Mouse (Mus musculus) frontal cortex, adult (tissue): ENCODE results near the gene Foxn3.

ENCODE experiments used
- ATAC-seq: cut with Nextera tagmentation; 2 replicates; pipeline ENCODE4 v1.9.2; 2017; ENCODE audit warnings: mild to moderate bottlenecking, moderate library complexity, mixed read lengths; ENCODE audit not compliant: low TSS enrichment

Gene Foxn3

DNA sequence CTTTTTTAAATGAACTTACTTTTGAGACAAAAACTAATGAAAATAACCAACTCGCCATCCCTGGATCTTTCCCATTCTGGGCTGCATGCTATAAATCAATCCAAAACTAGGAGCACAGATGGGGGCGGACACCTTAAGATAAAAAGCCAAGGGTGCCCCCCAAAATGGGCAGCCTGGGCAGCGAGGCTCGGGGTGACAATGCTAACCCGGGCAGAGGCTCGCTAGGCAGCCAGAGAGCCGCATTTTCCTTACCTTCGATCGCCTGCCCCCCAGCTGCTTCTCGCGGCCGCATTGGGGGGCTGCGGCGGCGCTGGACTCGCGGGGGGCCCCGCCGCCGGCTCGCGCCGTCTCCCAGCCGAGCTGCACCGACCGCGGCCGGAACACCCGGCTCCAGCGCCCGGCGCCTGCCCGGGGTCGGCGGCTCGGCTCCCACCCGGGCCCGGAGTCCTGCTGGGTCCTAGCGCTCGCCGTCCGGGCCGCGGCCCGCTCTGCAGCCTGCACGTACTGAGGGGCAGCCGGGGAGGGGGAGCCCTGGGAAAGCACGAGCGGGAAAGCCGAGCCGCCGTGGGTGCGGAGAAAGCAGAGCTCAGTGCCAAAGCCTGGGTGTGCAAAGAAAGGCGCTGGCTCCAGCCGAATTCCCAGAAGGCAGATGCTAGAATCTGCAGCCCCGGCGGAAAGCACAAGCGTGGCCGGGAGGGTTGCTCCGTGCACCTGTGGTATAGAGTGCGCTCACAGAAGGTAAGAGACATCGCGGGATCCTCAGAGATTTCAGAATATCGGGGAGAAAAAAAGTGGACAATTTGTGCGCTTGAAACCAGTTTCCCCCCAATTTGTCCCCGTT lies at the start of gene Foxn3:
Gene Foxn3 (minus strand): TSS at position 364 of the 841 bp plus-strand sequence.
- peak; percentile 85 for ATAC-seq

DNA sequence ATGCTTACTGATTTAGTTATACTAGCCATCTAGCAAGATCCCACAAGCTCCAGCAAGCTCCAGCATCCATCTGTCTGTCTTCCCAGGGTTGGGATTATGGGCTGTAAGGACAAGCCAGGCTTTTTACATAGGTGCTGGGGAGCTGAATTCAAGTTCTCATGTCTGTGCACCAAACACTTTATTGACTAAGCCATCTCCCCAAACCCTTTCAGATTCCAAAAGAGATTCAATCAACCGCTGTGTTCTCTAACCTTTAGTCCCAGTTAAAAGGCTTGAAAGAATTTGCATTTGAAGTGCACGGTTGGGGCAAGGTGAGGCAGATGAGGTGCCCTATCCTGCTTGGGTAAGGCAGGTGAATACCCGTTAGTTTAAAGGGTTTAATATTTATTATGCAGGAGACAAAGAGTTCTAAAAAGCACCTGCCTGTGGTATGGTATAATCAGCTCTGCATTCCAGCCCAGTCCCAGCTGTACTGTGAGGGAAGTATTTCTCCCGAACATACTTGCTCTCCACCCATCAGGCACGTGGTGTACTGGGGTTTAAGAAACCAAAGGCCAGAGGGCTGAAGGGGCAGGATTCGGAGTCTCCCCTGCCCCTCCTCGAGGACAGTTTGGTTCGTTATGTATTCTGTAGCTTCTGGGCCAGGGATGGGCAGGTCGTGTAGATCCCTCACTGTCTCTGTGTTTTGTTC lies 48.9 kb upstream of the Foxn3 start:
- no peak for ATAC-seq

DNA sequence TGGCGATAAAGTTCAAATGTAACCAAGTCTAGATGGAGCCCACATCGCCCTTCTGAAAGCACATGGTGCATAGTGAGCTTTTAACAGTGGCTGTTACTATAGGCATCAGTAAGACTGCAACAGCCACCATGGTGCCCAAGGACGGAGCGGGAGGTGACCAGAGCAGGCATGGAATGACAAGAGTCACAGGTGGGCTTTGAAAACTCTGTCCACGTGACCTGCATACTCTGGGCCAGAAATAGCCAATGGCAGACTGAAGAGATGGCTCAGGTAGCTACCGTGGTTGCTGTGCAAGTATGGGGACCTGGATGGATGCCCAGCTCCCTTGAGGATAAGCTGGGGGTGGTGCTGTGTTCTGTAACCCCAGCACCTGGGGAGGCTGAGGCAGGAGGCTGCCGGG lies 47.5 kb upstream of the Foxn3 start:
- ATAC-seq, result no peak

DNA sequence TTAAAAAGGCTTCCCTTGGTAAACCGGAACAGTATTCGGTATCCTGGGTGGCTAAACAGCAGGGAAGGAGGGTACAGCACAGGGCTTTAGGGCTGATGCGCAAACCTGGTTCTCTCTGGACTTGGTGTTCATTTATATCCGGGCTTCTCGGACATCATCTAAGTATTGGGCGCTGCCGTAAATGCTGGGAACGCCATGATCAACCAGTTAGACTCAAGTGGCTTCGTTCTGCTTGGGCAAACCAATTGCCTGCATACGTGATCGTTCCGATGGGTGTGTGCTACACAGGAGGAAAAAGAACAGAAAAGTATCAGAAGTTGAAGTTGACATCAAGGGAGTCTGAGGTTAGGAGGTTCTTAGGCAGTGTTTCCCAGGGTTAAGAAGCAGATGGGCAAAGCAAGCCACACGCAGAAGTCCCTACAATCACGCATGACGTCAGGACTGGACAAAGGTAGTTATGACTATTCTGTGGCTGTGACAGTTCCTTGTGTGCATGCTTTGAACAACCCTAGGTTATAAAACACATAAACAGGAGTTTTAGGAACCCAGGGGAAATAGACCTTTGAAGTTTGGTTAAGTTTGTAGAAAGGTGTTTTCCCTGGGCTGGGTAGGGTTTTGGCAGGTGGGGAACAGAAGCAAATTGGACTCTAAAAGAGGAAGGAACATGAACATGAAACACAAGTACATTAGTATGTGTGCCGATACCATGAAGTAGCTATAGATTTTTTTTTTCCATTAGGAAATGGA lies 46.9 kb upstream of the Foxn3 start:
- no peak for ATAC-seq

DNA sequence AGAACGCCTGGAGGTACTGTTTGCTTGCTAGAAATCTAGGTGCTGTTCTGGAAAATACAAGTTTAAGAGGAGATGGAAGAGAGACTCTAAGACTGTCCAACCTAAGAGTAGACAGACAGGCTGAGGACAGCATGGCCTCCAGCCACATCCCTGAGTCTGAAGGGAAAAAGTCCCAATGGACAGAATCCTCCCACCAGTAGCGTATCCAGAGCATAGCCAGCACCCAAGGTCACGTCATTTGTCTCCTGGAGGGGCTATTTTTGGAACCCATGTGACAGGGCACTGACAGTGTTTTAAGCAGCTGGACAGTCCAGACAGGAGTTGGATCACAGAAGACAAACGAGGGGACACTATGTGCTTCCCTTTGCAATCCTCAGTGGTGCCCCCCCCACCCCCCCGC lies 46.3 kb upstream of the Foxn3 start:
- ATAC-seq, result no peak

DNA sequence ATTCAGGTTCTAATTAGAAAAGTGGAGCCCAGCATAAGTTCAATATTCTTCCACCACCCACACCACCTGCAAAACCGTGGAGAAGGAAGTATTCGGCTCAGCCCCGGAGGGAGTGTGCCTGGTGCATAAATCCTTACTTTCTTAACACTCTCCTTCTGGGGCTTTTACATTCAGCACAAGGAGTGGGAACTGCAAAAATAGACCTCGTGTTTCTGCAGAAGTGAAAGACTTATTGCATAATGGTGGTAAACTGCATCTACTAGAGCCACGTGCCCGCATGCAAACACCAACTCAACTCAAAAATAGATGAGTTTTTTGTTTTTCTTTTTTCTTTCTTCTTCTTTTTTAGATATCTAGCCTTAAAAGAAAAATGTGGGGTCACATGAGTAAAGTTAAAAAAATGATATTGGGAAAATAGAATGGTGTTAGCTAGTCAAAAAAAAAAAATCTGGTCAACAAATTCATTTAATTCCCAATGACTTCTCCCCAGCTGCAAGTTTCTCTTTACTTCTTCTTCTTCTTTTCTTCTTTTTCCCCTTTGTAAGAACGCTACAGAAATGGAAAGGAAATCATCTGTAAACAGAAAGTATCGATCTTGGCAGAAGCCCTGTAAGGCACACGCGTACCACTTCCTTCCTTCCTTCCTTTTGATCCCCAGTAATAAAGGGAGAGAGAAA lies 45.0 kb upstream of the Foxn3 start:
- peak; percentile 88 for ATAC-seq

DNA sequence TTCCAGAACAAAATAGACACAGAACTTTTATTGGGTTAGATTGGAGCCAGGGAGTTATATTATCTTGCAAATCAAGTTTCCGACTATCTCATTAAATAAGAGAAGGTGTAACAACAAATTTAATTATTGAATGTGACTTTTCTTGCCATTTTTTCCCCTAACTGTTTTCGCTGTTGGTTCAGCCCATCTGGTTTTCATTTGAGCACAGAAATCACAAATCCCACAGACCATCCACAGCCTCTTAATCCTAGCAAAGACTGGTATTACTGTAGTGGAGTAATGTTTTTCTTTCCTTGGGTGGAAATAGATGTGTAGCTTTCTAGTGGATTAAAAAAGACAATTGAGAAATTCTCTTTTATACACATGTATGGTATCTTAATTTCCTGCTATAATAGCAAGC lies 40.0 kb upstream of the Foxn3 start:
- no peak for ATAC-seq

DNA sequence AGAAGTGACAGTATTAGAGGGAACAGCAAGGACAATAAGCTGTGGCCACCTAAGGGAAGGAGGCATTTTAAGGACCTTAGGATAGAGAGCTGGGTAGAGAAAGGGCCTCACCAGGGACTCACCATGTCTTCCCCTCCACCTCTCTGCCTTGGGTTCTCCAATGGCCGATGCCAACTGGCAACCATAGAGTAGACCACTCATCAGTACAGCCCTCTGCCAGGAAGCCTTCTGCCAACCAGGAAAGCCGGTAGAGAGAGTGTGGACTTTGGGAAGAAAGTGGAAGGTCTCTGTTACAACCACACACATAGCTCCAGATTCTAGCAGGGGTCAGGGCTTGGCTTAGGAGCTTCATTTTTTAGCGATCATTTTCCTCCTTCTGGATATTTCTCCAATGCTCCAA lies 38.5 kb upstream of the Foxn3 start:
- no peak for ATAC-seq

DNA sequence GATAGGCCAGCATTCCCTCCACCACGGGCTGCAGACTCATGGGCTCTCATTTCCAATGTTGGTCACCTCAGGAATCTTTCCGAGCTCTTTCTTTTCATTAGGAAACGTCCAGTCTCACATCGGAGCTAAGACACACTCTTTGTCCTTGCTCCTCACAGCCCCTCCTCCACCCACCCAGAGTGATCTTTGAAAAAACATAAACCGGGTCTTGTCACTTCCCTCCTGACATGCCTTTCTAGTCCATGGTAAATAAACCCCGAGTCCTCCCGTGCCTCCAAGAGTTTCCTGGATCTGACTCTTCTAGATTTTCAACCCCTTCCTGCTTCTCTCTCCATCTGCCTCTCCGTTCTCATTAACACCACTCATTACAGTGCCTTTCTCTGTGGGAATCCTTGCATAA lies 38.0 kb upstream of the Foxn3 start:
- no peak for ATAC-seq

DNA sequence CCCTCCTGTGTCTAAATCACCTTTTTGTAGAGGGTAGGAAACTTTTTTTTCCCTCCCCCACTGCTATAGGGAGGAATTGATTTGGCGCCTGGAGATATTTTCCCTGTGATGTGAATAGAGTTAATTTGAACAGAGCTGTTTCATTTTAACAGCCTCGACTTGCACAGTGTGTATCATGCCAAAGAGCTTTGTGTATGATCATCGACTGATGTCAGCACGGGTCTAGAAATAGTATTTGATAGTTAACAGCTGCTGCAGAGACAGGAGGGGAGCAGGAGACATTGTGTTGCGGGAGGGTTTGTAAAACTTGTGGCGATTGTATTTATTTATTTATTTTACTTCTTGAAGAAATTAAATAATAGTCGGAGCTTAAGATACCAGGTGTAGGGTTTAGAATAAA lies 36.2 kb upstream of the Foxn3 start:
- ATAC-seq, result no peak

DNA sequence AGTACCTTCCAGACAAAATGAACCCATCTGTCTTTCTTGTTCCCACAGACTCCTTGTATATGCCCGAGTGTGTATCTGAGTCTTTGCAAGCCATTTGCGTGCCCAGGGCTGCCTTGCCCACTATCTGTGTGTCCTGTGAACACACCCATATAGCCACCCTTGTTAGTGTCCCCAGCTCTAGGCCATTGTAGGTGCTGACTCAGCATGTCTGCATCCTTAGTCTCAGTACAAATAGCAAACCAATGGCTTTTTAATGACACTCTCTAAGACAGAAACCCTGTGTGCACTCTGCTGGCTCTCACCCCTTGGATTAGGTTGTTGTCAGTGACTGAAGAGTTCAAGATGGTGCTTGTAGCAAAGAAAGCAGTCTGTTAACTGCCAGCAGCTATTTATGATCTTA lies 33.0 kb upstream of the Foxn3 start:
- ATAC-seq, result no peak

DNA sequence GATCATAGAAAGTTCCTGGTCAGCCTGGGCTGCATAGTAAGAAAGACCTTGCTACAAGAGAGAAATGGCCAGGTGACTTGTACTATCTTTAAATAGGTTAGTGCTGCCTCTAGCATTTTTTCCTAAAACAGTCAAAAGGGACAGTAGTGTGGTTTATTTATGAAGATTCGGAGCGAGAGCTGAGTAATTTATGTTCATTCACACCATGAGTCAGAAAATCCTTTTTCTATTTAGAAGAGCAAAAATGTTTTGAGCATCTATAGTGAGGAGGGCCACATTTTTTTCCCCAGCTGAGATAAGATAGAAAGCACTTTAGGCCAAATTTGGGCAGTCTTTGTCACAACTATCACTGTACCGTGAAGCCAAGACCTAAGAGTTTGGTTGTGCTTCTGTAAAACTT lies 24.0 kb upstream of the Foxn3 start:
- no peak for ATAC-seq

DNA sequence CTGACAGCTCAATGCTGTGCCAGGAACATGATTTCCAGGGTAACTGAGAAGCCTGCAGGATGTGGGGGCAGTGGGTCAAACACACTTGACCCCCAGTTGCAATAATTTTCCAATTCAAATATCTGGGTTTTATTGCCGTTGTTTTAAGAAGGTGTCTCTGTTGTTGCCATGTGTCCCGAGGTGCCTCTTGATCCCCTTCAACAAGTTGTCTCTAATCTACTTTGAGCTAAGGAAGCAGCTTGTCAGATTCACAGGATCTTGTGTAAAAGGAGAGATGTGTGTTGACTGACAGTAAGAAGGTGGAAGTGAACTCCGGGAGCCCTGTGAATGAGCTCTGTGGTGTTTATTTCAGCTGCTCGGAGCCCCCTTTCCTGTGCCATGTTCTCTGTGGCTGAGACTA lies 16.6 kb upstream of the Foxn3 start:
- ATAC-seq, result no peak

DNA sequence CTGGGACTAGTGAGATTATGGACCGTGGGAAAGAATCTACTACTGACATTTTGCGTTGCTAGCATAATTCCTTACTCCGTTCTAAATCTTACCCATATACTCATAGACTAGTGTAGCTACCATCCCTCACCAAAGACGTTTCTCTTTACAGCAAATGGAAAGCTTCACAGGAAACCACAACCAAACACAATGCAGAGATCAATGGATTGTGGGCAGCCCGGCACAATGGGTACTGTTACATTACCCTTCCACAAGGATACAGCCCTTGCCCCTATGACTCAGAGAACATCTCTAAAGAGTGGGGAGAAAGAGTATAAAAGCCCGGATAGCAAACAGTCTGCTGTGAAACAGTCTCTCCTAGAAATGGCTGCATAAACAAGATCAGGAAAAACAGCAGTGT lies 13.3 kb upstream of the Foxn3 start:
- no peak for ATAC-seq

DNA sequence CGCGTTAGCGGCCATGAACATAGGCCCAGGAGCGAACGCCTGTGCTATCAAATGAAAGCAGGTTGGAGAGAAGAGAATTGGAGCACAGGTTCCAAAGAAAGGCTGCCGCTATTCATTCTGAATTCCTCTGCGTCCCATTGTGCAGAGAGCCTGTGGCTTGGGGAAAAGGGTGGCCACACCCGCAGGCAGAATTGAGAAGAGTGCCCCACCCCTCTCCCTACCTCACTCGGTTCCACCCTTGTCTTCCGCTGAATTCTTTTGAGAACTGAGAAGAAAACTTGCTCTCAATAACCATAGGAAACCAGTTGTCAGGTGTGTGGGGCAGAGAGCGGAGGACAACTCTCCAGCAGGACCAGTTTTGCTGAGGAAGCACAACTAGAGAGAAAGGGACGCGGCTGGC lies 10.9 kb upstream of the Foxn3 start:
- ATAC-seq, result no peak

DNA sequence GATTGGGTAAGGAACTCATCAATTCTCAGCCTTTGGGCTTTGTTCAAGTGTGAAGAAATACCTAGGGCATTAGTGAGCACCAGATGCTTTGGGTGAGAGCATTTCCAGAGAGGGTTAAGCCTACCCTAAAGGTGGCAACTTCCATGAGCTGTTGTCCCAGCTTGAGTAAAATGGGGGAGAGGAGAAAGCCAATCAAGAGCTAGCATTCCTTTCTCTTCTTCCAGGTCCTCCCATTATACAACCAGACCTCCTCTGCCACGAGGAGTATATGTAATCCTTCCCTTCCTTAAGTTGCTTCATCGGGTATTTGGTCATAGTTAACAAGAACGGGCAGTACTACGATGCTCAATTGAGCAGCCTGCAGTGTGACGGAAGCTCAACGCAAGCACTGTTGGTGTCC lies 9.7 kb upstream of the Foxn3 start:
- ATAC-seq, result no peak

DNA sequence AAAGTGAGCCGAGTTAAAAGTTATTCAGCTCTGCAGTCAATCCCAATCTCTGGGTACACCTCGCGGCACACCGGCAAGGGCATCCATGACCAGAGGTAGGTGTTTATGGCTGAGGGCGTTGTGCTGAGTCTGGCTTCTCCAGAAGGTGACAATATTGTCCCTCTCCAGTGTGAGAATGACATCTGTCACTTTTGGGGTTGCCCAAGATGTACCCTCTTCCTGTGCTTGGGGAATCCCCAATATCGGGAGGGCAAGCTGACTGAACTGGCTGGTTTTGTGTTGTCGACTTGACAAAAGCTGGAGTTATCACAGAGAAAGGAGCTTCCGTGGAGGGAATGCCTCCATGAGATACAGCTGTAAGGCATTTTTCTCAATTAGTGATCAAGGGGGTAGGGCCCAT lies 8.6 kb upstream of the Foxn3 start:
- ATAC-seq, result no peak

DNA sequence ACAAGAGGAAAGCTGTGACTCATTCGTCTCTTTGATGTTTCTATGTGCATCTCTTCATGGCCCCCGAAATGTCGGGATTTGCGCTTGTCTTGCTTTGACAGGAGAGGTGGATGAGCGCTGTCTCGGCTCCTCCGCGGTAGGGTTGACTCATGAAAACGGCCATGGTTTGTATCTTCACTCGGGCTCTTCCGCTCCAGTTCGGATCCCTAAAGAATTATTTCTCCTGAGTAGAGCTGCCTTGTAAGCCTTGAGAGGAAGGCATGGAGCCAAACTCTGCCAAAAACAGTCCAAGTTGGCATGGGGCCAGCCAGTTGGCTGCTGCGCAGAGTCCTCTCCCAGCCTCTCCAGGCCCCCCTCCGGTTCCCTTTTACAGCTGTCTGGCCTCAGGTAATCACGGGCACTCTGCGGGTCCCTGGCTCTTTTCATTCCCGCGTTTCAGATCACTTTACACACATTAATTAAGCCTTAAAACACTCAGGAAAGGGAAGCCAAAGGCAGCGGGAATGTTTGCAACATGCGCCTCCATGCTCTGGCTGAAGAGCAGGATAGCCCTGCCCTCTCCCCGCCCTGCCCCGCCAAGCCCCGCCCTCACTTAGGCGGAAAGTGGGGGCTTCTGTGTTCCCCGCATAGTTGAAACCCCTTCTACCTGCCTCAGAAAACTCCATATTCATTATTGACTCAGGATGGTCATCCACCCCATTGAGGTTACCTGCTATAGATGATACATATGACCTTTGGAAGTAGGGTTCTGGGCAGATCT lies 7.0 kb upstream of the Foxn3 start:
- peak; percentile 73 for ATAC-seq

DNA sequence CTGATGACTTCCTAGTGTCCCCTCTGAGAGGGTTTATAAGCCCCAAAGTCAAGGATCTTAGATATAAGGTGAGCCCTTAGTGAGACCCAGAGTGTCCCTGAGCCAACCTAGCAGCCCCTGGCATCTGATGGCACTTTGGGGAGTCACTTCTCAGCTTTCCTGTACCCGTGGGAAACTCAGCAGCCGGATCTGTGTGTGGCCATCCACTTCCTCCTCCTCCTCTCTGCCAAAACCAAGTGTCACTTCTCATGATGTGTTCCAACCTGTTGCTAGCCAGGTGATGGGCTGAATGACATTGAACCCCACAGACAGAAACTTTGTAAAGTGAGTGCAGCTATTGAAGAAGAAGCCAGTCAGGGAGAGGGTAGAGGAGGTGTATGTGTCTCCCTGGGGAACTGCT lies 2.2 kb upstream of the Foxn3 start:
- no peak for ATAC-seq

DNA sequence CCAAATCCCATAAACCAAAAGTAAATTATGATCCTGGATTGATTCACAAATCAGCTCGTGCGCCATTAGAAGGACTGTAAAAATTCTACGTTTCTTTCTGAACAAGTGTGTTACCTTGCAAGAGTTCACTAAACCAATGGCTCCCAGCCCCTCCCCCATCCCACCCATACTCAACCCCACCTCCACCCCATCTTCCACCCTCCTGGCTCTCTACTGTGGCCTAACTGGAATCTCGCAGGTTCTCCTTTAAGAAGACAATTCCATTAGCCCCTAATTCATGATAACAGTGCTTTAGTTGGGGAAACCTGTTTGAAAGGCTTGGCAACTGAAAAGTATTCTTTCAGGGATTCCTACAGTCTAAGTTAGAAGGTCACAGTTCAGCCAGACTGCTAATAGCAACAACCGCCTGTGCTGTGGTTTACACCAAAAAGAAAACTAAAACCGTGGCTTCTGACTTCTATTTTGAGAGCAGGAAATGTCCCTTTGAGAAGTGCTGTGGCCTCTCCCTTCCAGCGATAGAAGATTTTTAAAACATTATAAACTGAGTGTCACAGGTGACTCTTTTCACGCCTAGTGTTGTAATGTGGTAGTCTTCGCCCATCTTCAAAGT lies 1.0 kb upstream of the Foxn3 start:
- ATAC-seq, result no peak

DNA sequence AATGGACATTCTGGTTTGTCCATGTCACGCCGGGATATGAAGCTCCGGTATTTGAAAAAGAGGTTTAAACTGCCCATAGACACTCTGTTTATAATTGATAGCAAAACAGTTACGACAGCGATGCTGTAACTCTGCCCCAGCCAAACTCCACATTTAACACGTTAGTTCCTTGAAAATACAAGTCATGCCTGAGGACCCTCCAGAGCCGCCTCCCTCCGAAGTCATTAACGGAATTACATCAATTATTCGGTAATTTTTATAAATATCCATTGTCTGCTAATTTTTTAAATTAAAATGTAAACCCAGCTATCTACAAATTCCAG lies 554 bp downstream of the Foxn3 start:
- no peak for ATAC-seq
